ENCODE assay signal across 10 mouse cellular contexts in the genomic region with DNA sequence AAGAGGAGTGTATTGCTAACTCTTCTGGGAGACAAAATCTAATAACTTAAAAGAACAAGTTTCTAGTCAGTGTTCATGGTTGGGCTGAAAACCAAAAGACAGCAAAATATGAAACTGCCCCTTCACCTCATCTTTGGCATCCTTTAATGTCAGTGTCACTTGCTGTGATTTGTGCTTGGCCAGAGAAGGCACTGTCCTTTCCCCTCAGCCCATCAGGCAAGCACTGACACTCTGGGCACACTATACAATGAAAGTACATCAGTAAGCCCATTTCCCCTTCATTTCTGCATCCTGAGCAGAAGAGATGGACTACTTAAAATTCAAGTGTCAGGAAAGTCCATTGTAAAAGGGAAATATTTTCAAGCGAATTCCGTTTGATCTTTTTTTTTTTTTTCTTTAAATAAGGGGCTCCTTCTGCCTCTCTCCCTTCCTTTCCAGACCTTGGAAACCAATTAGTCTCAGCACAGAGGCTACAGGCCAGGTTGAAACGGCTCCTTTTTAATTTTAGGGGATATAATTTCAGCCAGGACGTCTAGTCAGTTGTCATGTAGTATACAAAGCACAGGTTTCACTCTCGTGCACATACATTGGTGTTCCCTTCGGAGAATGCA. TPM values are rescaled to one million over a fixed set of nuclear protein-coding genes. Genes with fewer than 3 reads are reported as not detected.
DNase-seq lines count a peak whose midpoint lies in the region; ATAC-seq and TF ChIP-seq lines count a peak whose summit lies in the region.
"Had no signal": no experiment of that assay in that cellular context is flagged by ENCODE, and none has a peak within 500 bp of the region (broad histone marks: within the 10 kb centered on the region; RNA-seq: fewer than 3 reads in every experiment).

No protein-coding gene starts in this region.

- no peaks in the 10 kb centered on the region for H3K36me3 ChIP-seq in lung, embryonic 14.5 days (ENCODE audit: insufficient read depth)
- no peaks in the 10 kb centered on the region for H3K36me3 ChIP-seq in hindbrain, embryonic 15.5 days
- no peaks in the 10 kb centered on the region for H3K36me3 ChIP-seq in midbrain, embryonic 16.5 days (ENCODE audit: control insufficient read depth, insufficient read depth, low read length)

- WGBS in lung, embryonic 14.5 days, result 11% methylated on average over 6 of the region's 6 CpGs
- WGBS in hindbrain, embryonic 15.5 days, result 11% methylated on average over 6 of the region's 6 CpGs
- WGBS in midbrain, embryonic 16.5 days, result 4% methylated on average over 6 of the region's 6 CpGs

- ATAC-seq in lung, embryonic 14.5 days (ENCODE audit: insufficient read depth), result no peak
- no peak for ATAC-seq in hindbrain, embryonic 15.5 days (ENCODE audit: low FRiP score, low read depth)
- no peak for ATAC-seq in midbrain, embryonic 16.5 days

- DNase-seq in cerebellum, postnatal 10 days, result peak; percentile 9 to 18
- no peak for DNase-seq in cerebellum, adult 18-20 months
- DNase-seq in lung, embryonic 14.5 days, result no peak
- no peak for DNase-seq in lung, postnatal 4 days
- DNase-seq in embryo, embryonic 11 days, result no peak
- DNase-seq in gastrocnemius, postnatal 10 days, result no peak
- DNase-seq: lung, postnatal 14 days had no signal

- no peaks in the 10 kb centered on the region for H3K9me3 ChIP-seq in lung, embryonic 14.5 days (ENCODE audit: low read depth, low read length)
- H3K9me3 ChIP-seq in hindbrain, embryonic 15.5 days, result no peaks in the 10 kb centered on the region
- no peaks in the 10 kb centered on the region for H3K9me3 ChIP-seq in midbrain, embryonic 16.5 days (replicated peaks; ENCODE audit: control insufficient read depth, low read length, poor library complexity, severe bottlenecking)

- no peak overlapping the region for H3K9ac ChIP-seq in lung, embryonic 14.5 days
- no peak overlapping the region for H3K9ac ChIP-seq in hindbrain, embryonic 15.5 days
- H3K9ac ChIP-seq in midbrain, embryonic 16.5 days (ENCODE audit: low read depth, low read length), result no peak overlapping the region

- no peak overlapping the region for H3K27ac ChIP-seq in lung, embryonic 14.5 days (ENCODE audit: low read depth)
- no peak overlapping the region for H3K27ac ChIP-seq in hindbrain, embryonic 15.5 days (replicated peaks)
- H3K27ac ChIP-seq in midbrain, embryonic 16.5 days (ENCODE audit: low read length), result no peak overlapping the region

- H3K4me2 ChIP-seq in lung, embryonic 14.5 days, result peak overlapping the region; percentile 97; the same call in 1 of the 2 replicates
- H3K4me2 ChIP-seq in hindbrain, embryonic 15.5 days, result peak overlapping the region; percentile 94
- H3K4me2 ChIP-seq in midbrain, embryonic 16.5 days (ENCODE audit: low read length), result peak overlapping the region; percentile 68

- peaks cover 11% of the 10 kb centered on the region for H3K4me1 ChIP-seq in lung, embryonic 14.5 days (ENCODE audit: insufficient read depth)
- peaks cover 37% of the 10 kb centered on the region for H3K4me1 ChIP-seq in hindbrain, embryonic 15.5 days (replicated peaks)
- H3K4me1 ChIP-seq in midbrain, embryonic 16.5 days (ENCODE audit: control insufficient read depth, insufficient read depth, low read length), result peaks cover 19% of the 10 kb centered on the region

- no peak for TF ChIP-seq CTCF in lung, embryonic 14.5 days (IDR thresholded peaks at IDR 0.05; ENCODE audit: low read depth)

- H3K27me3 ChIP-seq in lung, embryonic 14.5 days (ENCODE audit: insufficient read depth, low read length), result no peaks in the 10 kb centered on the region
- H3K27me3 ChIP-seq in hindbrain, embryonic 15.5 days, result no peaks in the 10 kb centered on the region
- no peaks in the 10 kb centered on the region for H3K27me3 ChIP-seq in midbrain, embryonic 16.5 days (ENCODE audit: control insufficient read depth, insufficient read depth, low read depth, low read length)

- H3K4me3 ChIP-seq in lung, embryonic 14.5 days (ENCODE audit: low read depth, low read length), result no peak overlapping the region
- H3K4me3 ChIP-seq in hindbrain, embryonic 15.5 days, result no peak overlapping the region
- no peak overlapping the region for H3K4me3 ChIP-seq in midbrain, embryonic 16.5 days (ENCODE audit: low read depth, low read length)

RNA-seq across cellular contexts. Expression of gene Mpped2, which starts 1.2 kb away (rescaled TPM):
- 31.1 and 33.3 TPM in 2 replicates for polyA plus RNA-seq in lung, embryonic 14.5 days (2014; fragmentation: Nextera tagmentation; extraction: Ambion mirVana)
- 130 and 149 TPM in 2 replicates for polyA plus RNA-seq in hindbrain, embryonic 15.5 days (2015; fragmentation: Nextera tagmentation; extraction: Ambion mirVana)
- polyA plus RNA-seq in midbrain, embryonic 16.5 days (2015; fragmentation: Nextera tagmentation; extraction: Ambion mirVana), result 99.5 and 110 TPM in 2 replicates
- total RNA-seq in gastrocnemius, postnatal 10 days (2021), result 1 to 10 TPM; 3.1 to 4.7 TPM
- total RNA-seq: neutrophil, adult 5-6 weeks had no signal

Comparison
In these comparisons a context has a peak if more than half of its experiments do, and no peak if none do; other contexts are left out.
1. DNase-seq: peak in cerebellum, postnatal 10 days (2 of 2); none in cerebellum, adult 18-20 months (0 of 2), lung, embryonic 14.5 days (single experiment), lung, postnatal 4 days (0 of 2), embryo, embryonic 11 days (single experiment) and gastrocnemius, postnatal 10 days (single experiment).
2. Peak in every context shown above with its lines, with median percentiles within 50 percentile points of each other: H3K4me2 ChIP-seq.